Mouse (Mus musculus) stomach, embryonic 16.5 days (tissue): ENCODE measurements at regions not wholly inside any gene's neighbourhood (a gene's known extent, or its start where the extent isn't known, plus 50 kb on each side); places are given as distances from the start of the nearest gene placed in this dataset.

Experiments used
- ATAC-seq: fragments of 200-750 bp; cut with Nextera tagmentation; 2 replicates; pipeline ENCODE4 v1.8.0; 2017; ENCODE audit warnings: moderate number of reproducible peaks, moderate TSS enrichment; ENCODE audit not compliant: insufficient read depth, low FRiP score
- H3K27ac ChIP-seq: fragments of 300-500 bp; sonication (generic); 2 replicates; pipeline ENCODE4 v1.5.1; 2014; ENCODE audit warnings: low read length
- H3K27me3 ChIP-seq: fragments of 300-500 bp; sonication (generic); 2 replicates; pipeline ENCODE4 v1.6.1; 2014; ENCODE audit warnings: low read length, control low read depth, mixed read lengths; ENCODE audit not compliant: control insufficient read depth, insufficient read depth
- H3K36me3 ChIP-seq: fragments of 300-500 bp; sonication (generic); 2 replicates; pipeline ENCODE4 v1.6.1; 2014; ENCODE audit warnings: low read length; ENCODE audit not compliant: control insufficient read depth, insufficient read depth
- H3K4me1 ChIP-seq: fragments of 300-500 bp; sonication (generic); 2 replicates; pipeline ENCODE4 v1.6.1; 2014; ENCODE audit warnings: low read length, control low read depth, mixed read lengths; ENCODE audit not compliant: control insufficient read depth, insufficient read depth
- H3K4me2 ChIP-seq: fragments of 300-500 bp; sonication (generic); 2 replicates; pipeline ENCODE4 v1.6.1; 2014; ENCODE audit warnings: low read depth, low read length, mixed read lengths
- H3K4me3 ChIP-seq: fragments of 300-500 bp; sonication (generic); replicated peaks from 2 replicates; pipeline ENCODE4 v1.5.1; 2014; ENCODE audit warnings: mild to moderate bottlenecking, low read length
- H3K9ac ChIP-seq: fragments of 300-500 bp; sonication (generic); 2 replicates; pipeline ENCODE4 v1.6.1; 2014; ENCODE audit warnings: low read length
- H3K9me3 ChIP-seq: fragments of 300-500 bp; sonication (generic); replicated peaks from 2 replicates; pipeline ENCODE4 v1.6.1; 2016; ENCODE audit warnings: low read length, control low read depth; ENCODE audit not compliant: control insufficient read depth
- WGBS: fragments of 180-500 bp; shearing (Covaris S2); extraction: QIAGEN DNeasy Blood & Tissue Kit; methylation state at CpG from one replicate; pipeline ENCODE4 v1.1.7; 2014; 5-methylcytosine and 5-hydroxymethylcytosine counted together

DNA sequence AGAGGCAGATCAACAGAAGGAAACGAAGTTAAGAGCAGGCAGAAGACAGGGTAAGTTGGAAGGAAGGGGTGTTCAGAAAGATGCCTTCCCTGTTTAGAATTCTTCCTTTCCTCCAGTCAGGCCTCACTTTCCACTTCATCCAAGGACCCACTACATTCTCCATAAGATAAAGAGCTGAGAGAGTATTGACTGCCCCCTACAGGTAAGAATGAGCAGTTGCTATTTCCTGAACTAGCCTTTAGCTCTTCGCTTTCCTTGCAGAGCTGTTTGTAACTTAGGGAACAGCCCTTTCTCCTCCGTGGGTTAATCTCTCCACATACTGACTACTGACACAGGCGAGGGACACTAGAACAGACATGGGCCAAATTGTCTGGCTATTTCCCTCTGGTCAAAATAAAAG, 273.1 kb downstream of the Atp23 start:
- 41% methylated on average over 4 of the region's 4 CpGs for WGBS
- Histone ChIP-seq H3K4me1 (no peaks in the 10 kb centered on the region), H3K9ac (no peak overlapping the region), H3K27ac (no peak overlapping the region), H3K4me2 (no peak overlapping the region), H3K9me3 (no peaks in the 10 kb centered on the region), H3K27me3 (no peaks in the 10 kb centered on the region), H3K36me3 (no peaks in the 10 kb centered on the region), H3K4me3 (no peak overlapping the region)
- no peak for ATAC-seq

DNA sequence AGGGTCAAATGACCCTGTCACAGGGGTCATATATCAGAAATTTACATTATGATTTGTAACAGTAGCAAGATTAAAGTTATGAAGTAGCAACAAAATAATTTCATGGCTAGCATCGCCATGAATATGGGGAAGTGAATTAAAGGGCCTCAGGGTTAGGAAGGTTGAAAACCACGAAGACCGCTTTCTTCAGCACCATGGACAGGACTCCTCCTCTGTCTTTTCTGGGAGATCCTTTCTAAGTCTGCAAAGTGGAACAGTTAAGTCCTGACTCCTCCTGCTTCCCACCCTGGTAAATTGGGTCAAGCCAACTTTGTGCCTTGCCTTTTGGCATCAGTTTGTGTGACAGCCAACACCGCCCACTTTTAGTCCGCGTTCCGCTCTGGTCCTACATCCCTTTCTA, 275.7 kb downstream of the Atp23 start:
- H3K4me1 ChIP-seq, result no peaks in the 10 kb centered on the region
- H3K4me2 ChIP-seq, result no peak overlapping the region
- H3K36me3 ChIP-seq, result no peaks in the 10 kb centered on the region
- H3K27me3 ChIP-seq, result no peaks in the 10 kb centered on the region
- no peaks in the 10 kb centered on the region for H3K9me3 ChIP-seq
- no peak overlapping the region for H3K4me3 ChIP-seq
- ATAC-seq, result no peak
- H3K27ac ChIP-seq, result no peak overlapping the region
- 52% methylated on average over 7 of the region's 7 CpGs for WGBS
- H3K9ac ChIP-seq, result no peak overlapping the region

DNA sequence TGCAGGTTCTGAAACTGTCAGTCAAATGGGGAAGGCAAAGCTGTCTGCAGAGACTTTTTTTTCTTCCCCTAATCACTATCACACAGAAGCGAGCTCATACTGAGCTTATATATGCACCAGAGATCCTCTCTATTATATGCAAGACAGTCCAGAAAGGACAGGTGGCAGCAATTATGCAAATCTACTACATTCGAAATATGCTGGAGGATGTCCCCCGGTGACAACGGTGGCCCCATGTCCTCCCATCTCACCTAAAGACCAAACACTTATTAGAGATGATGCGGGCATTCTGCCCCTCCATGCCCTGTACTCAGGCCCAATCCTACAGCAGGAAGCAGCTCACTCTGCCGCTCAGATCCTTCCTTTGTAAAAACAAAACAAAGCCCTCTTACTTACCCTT, 280.4 kb downstream of the Atp23 start:
- H3K27ac ChIP-seq, result no peak overlapping the region
- no peak overlapping the region for H3K4me2 ChIP-seq
- H3K36me3 ChIP-seq, result no peaks in the 10 kb centered on the region
- ATAC-seq, result no peak
- no peak overlapping the region for H3K9ac ChIP-seq
- H3K4me1 ChIP-seq, result no peaks in the 10 kb centered on the region
- H3K4me3 ChIP-seq, result no peak overlapping the region
- H3K27me3 ChIP-seq, result no peaks in the 10 kb centered on the region
- 81% methylated on average over 6 of the region's 6 CpGs for WGBS
- H3K9me3 ChIP-seq, result no peaks in the 10 kb centered on the region

DNA sequence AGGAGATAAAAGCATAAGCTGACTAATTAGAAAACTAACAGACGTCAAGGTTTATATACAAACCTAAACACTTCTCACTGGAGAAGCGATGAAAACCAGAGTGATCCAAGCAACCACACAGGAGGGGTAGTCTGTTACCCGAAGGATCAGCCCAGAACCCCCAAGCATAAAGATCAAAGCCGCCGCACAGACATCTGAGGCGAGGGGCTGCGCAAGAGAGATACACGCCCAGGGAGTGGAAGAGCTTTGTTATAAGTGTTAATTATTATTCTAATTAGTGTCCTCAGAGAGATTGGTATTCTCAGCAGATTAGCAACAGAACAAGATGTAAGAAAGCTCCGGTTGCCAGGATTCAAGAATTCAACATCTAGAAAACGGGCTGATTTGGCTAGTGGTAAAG, 281.2 kb downstream of the Atp23 start:
- no peak overlapping the region for H3K27ac ChIP-seq
- H3K9me3 ChIP-seq, result no peaks in the 10 kb centered on the region
- no peak overlapping the region for H3K4me3 ChIP-seq
- no peaks in the 10 kb centered on the region for H3K4me1 ChIP-seq
- WGBS, result 37% methylated on average over 10 of the region's 10 CpGs
- no peak overlapping the region for H3K4me2 ChIP-seq
- H3K36me3 ChIP-seq, result no peaks in the 10 kb centered on the region
- H3K27me3 ChIP-seq, result no peaks in the 10 kb centered on the region
- no peak for ATAC-seq
- no peak overlapping the region for H3K9ac ChIP-seq

DNA sequence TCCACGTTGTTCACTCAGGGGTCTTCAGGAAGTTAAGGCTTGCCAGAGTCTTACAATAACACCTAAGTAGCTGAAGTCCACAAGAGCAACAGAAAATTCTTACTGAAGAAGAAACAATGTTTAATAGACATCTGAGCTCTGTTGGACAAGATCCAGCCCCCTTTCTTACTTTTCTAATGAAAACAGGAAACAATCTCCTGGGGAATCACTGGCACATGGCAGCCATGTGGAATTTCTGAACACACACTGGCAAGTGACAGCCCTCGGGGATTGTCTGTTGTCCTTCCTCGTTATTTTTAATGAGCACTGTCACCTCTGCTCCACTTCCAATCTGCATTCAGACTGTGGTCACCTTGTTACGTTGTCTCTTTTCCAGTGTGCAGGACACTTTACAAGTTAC, 288.9 kb downstream of the Atp23 start:
- Histone ChIP-seq H3K4me3 (no peak overlapping the region), H3K9ac (no peak overlapping the region), H3K27me3 (no peaks in the 10 kb centered on the region), H3K9me3 (0 out of 2 replicates have a peak, but pooled peaks cover 6% of the 10 kb centered on the region), H3K4me2 (no peak overlapping the region), H3K4me1 (no peaks in the 10 kb centered on the region), H3K27ac (no peak overlapping the region), H3K36me3 (no peaks in the 10 kb centered on the region)
- 70% methylated on average over 4 of the region's 4 CpGs for WGBS
- no peak for ATAC-seq

DNA sequence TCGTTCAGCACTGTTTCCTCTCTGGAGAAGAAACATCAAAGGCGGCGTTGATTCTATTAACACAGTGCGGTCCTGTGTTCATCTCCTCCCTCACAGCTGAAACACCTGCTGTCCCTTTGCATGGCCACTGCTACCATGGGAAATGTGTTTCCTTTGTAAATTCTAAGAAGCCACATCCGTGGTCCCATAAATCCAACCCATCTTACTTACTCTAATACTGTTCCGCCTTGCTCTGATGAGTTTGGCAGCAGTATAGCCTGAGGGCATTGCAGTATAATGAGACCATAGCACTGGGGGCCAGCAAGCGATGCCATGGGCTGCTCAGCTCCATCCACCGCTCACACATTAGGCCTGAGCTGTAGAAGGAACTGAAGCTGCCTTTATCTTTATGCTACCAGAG, 290.6 kb downstream of the Atp23 start:
- 92% methylated on average over 8 of the region's 8 CpGs for WGBS
- Histone ChIP-seq H3K4me1 (no peaks in the 10 kb centered on the region), H3K9ac (no peak overlapping the region), H3K36me3 (no peaks in the 10 kb centered on the region), H3K9me3 (0 out of 2 replicates have a peak, but pooled peaks cover 6% of the 10 kb centered on the region), H3K4me2 (no peak overlapping the region), H3K27ac (no peak overlapping the region), H3K27me3 (no peaks in the 10 kb centered on the region), H3K4me3 (no peak overlapping the region)
- ATAC-seq, result no peak

DNA sequence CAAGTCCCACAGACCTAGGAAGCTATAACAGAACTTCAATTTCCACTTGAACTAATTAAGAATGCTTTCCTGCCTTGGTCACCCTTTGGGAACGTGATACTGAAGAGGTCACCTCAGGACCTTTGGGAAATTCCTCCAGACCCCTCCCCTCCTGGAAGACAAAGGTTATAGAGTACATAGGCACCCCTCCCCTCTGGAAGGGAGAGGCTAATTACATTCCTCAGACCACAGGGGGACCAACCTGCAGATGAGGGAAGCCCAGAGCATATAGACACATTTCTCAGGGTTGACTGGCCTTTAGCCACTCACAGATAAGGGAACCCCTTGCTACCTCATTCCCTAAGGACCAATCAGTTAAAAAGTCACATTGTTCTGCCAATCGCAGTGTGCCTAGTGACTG, 301.5 kb downstream of the Atp23 start:
- no peaks in the 10 kb centered on the region for H3K4me1 ChIP-seq
- no peak overlapping the region for H3K4me3 ChIP-seq
- H3K4me2 ChIP-seq, result no peak overlapping the region
- H3K27me3 ChIP-seq, result no peaks in the 10 kb centered on the region
- no peak overlapping the region for H3K27ac ChIP-seq
- 77% methylated on average over 2 of the region's 2 CpGs for whole genome bisulfite sequencing
- H3K36me3 ChIP-seq, result no peaks in the 10 kb centered on the region
- H3K9me3 ChIP-seq, result no peaks in the 10 kb centered on the region
- no peak overlapping the region for H3K9ac ChIP-seq
- ATAC-seq, result no peak

DNA sequence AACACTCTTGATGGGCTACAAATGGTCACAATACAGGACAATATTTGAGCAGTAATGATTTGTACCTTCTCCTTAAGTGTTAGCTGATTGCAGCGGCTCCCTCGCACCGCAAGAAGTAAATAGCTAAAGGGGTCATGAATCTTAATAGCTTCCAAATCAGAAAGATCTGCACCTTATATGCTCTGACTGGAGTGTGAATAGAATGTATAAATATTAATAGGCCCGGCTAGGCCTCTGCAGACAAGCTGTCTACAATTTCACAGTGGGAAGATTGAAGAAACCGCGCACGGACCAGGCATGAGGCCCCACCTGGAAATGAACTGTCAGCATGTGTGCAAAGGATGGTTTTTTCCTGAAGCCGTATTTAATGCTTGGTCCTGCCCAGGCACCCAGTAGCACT, 333.0 kb downstream of the Atp23 start:
- H3K4me2 ChIP-seq, result no peak overlapping the region
- 80% methylated on average over 8 of the region's 8 CpGs for WGBS
- H3K27ac ChIP-seq, result no peak overlapping the region
- H3K36me3 ChIP-seq, result no peaks in the 10 kb centered on the region
- H3K4me3 ChIP-seq, result no peak overlapping the region
- H3K4me1 ChIP-seq, result no peaks in the 10 kb centered on the region
- H3K9ac ChIP-seq, result no peak overlapping the region
- H3K27me3 ChIP-seq, result no peaks in the 10 kb centered on the region
- no peaks in the 10 kb centered on the region for H3K9me3 ChIP-seq
- ATAC-seq, result no peak

DNA sequence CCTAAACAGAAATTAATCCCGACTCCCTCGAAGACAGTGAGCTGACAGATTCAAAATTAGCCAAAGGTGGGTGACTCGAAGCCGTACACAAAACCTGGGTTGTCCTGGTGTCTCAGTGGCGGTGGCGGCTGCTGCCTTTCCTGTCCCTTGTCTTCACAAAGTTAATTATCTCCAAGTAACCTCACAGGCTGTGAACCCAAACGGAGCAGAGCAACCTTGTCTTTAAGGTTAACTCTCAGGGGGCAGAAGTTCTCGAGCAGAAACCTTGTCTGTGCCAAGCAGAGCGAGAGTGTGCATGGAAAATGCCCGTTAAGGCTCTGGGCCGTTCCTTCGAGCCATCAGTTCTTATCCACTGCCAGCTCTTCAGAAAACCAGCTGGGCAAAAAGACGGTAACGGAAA, 335.8 kb downstream of the Atp23 start:
- no peak for ATAC-seq
- Histone ChIP-seq H3K4me1 (no peaks in the 10 kb centered on the region), H3K27ac (no peak overlapping the region), H3K9ac (no peak overlapping the region), H3K36me3 (no peaks in the 10 kb centered on the region), H3K9me3 (no peaks in the 10 kb centered on the region), H3K27me3 (no peaks in the 10 kb centered on the region), H3K4me2 (no peak overlapping the region), H3K4me3 (no peak overlapping the region)
- WGBS, result 66% methylated on average over 14 of the region's 14 CpGs

DNA sequence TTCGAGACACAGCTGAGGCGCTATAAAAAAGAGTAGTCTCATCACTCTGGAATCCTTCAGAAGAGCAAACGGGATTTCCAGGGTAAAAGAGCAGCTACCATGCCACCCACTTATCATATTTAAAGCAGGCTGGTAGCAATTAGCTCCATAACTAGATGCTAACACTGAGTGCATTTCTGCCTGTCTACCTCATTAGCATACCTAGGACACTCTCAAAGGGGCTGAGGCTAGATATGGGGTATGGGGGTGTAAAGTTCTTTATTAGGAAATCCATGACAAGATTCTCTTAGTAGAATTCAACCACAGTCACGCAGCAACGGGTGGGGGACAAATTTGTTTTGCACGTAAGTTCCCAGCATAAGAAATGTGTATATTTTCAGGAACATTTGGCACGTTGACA, 346.1 kb downstream of the Atp23 start:
- Histone ChIP-seq H3K9ac (no peak overlapping the region), H3K9me3 (no peaks in the 10 kb centered on the region), H3K27ac (no peak overlapping the region), H3K27me3 (no peaks in the 10 kb centered on the region), H3K36me3 (no peaks in the 10 kb centered on the region), H3K4me1 (no peaks in the 10 kb centered on the region), H3K4me3 (no peak overlapping the region), H3K4me2 (no peak overlapping the region)
- 68% methylated on average over 7 of the region's 7 CpGs for WGBS
- ATAC-seq, result no peak
